Mouse (Mus musculus) B cell, adult 67 days (primary cell): Measurements from ENCODE around the gene Trpm3. TPM values are rescaled to one million over a fixed set of nuclear protein-coding genes. Genes with fewer than 3 reads are reported as not detected.

Experiments
- total RNA-seq, 2 experiments: library from RNA; stranded (reverse); gene quantifications; 4 replicates each; pipeline ENCODE4 v1.2.4; 2023

Gene Trpm3
- not detected for total RNA-seq

DNA sequence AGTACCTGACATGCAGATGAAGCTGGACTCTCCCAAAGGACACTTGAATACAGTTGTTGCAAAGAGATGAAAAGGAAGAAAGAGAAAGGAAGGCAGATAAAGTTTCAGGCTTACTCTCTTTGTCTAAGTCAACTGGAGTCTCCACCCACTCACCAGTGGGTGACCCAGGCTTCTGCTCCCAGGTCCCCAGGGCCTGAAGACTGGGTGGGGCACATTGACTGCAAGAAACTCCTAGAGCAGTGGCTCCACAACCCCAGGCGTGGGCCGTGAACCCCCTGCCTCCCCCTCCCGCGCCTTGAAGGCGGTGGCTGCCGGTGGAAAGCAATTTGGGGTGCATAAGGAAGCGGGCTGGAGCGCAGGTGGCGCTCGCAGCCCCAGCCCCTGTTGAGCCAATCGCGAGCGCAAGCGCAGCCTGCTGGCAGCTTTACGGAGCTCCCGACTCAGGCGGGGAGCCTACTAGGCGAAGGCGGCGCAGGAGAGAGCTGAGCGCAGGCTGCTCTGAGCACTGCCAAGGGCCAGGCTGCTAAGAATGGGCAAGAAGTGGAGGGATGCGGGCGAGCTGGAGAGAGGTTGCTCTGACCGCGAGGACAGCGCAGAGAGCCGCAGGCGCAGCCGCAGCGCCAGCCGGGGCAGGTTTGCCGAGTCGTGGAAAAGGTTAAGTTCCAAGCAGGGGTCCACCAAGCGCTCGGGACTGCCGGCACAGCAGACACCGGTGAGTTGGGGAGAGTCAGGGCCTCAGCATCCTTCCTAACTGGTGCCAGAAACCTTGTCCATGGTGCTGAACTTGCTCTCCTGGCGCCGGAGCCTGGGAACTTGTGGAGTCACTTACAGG lies at the start of gene Trpm3:
Gene Trpm3 (plus strand): TSS at position 457 of the 832 bp plus-strand sequence.

